Mouse (Mus musculus) embryonic facial prominence, embryonic 10.5 days (tissue): ENCODE results near the gene Arid3c. TPM values are rescaled to one million over a fixed set of nuclear protein-coding genes. Genes with fewer than 3 reads are reported as not detected.
"Not testable (repeated sequence)": the region's sequence is repeated elsewhere in the genome, so short reads cannot be mapped to it uniquely, and the experiment has no call there.

Experiments
- DNase-seq: peaks from one replicate; pipeline ENCODE4 v3.0.0-alpha.2; 2017; ENCODE audit warnings: low spot score
- H3K27ac ChIP-seq: fragments of 300-500 bp; sonication (generic); replicated peaks from 2 replicates; pipeline ENCODE4 v1.5.1; 2016; ENCODE audit warnings: mild to moderate bottlenecking
- H3K27me3 ChIP-seq: fragments of 300-500 bp; sonication (generic); replicated peaks from 2 replicates; pipeline ENCODE4 v1.6.1; 2016; ENCODE audit warnings: low read depth, mild to moderate bottlenecking; ENCODE audit not compliant: poor library complexity, severe bottlenecking
- H3K36me3 ChIP-seq: fragments of 300-500 bp; sonication (generic); replicated peaks from 2 replicates; pipeline ENCODE4 v1.6.1; 2016; ENCODE audit warnings: mild to moderate bottlenecking, moderate library complexity
- H3K4me1 ChIP-seq: fragments of 300-500 bp; sonication (generic); 2 replicates; pipeline ENCODE4 v1.6.1; 2016
- H3K4me3 ChIP-seq: fragments of 300-500 bp; sonication (generic); 2 replicates; pipeline ENCODE4 v1.5.1; 2016; ENCODE audit warnings: mild to moderate bottlenecking, moderate library complexity
- H3K9me3 ChIP-seq: fragments of 300-500 bp; sonication (generic); 2 replicates; pipeline ENCODE4 v1.6.1; 2016; ENCODE audit warnings: mild to moderate bottlenecking
- WGBS: fragments of 180-500 bp; shearing (Covaris S2); methylation state at CpG from one replicate; pipeline ENCODE4 v1.1.7; 2016; 5-methylcytosine and 5-hydroxymethylcytosine counted together
- polyA plus RNA-seq: library from polyadenylated mRNA; unstranded; fragments of >200 nt; fragmentation: Nextera tagmentation; extraction: Ambion mirVana; gene quantifications from 2 replicates; pipeline ENCODE4 v1.2.1, GENCODE M21; 2016

The Arid3c gene
- polyA plus RNA-seq, 1 experiment from 2014 or later: 0.86 TPM

DNA sequence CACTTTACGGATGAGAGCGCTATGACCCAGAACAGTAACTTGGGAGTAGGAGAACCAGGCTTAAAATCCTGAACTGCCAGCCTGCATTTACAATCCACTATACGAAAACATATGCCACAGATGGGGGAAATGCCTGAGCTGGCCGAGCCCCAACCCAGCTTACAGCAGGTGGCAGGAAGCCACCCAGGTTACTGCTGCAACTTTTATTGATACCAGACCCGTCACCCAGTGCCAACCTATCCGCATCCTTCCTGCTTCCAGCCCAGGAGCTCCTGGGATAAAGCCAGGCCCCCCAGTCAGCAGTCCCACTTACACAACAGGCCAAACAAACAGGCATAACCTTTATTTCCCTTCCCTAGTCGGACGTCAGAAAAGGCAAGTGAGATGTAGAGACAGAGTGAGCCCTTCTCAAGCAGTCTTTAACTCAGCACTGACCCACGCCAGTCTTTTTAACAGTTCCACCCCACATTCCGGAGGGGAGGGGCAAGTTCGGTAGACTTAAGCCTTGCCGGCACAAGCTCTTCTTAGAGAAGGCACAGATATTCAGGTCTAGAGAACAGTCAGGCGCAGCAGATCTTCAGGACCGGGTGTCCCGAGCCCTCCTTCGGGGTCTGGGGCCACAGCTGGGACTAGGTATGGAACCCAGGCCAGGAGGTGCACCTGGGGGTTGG, 19.1 kb downstream of the Arid3c start:
- Histone ChIP-seq H3K4me1 (peaks cover 63% of the 10 kb centered on the region), H3K27me3 (peaks cover 10% of the 10 kb centered on the region), H3K4me3 (peak overlapping the region; percentile 89), H3K9me3 (no peaks in the 10 kb centered on the region), H3K27ac (peak overlapping the region; percentile 96; the same call in 1 of the 2 replicates), H3K36me3 (peaks cover 34% of the 10 kb centered on the region)
- no peak for DNase-seq
- whole genome bisulfite sequencing: 82% methylated on average over 16 of the region's 16 CpGs

DNA sequence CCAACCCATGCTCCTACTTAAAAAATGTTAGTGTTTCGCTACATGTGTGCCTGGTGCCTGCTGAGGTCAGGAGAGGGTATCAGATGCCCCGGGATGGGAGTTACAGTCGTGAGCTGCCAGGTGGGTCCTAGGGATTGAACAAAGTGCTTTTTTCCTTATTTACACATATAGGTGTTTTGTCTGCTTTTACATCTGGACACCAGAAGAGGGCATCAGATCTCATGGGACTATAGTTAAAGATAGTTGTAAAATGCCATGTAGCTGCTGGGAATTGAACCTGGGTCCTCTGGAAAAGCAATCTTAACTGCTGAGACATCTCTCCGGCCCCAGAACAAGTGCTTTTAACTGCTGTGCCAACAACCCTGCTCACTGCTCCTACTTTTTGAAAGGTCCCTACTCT, 20.7 kb downstream of the Arid3c start:
- Histone ChIP-seq H3K4me1 (peaks cover 67% of the 10 kb centered on the region), H3K27ac (no peak overlapping the region), H3K4me3 (no peak overlapping the region), H3K9me3 (no peaks in the 10 kb centered on the region), H3K27me3 (peaks cover 27% of the 10 kb centered on the region), H3K36me3 (peaks cover 24% of the 10 kb centered on the region)
- DNase-seq: no peak
- 60% methylated on average over 4 of the region's 4 CpGs for WGBS

DNA sequence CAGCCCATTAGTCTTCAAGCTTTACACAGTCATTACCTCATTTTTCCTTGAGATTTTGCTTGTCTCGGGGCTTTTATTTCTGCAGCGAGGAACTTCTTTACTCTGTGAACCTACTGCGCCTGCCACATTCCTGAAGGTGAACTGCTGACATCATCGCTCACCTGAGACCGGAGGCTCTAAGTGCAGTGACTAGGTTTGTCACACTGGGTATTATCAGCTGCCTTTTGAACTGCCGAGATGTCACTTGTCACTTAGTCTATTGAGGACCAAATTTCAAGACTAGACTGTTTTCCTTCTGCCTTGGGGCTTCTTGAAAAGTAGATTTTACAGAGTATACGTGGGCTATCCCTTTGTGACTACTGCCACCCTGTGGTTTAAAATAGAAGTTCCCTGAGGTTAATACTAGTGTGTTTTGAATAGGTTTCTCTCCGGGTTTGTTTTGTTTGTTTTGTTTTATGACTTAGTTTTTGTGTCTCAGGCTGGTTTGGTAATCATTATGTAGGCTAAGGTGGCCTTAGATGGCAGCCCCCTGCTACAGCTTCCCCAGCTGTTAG, 22.7 kb downstream of the Arid3c start:
- Histone ChIP-seq H3K4me3 (no peak overlapping the region), H3K27ac (peak overlapping the region; percentile 16; the same call in 1 of the 2 replicates), H3K4me1 (peaks cover 73% of the 10 kb centered on the region), H3K9me3 (no peaks in the 10 kb centered on the region), H3K27me3 (peaks cover 45% of the 10 kb centered on the region), H3K36me3 (peaks cover 21% of the 10 kb centered on the region)
- no peak for DNase-seq
- 39% methylated on average over 8 of the region's 8 CpGs for WGBS

DNA sequence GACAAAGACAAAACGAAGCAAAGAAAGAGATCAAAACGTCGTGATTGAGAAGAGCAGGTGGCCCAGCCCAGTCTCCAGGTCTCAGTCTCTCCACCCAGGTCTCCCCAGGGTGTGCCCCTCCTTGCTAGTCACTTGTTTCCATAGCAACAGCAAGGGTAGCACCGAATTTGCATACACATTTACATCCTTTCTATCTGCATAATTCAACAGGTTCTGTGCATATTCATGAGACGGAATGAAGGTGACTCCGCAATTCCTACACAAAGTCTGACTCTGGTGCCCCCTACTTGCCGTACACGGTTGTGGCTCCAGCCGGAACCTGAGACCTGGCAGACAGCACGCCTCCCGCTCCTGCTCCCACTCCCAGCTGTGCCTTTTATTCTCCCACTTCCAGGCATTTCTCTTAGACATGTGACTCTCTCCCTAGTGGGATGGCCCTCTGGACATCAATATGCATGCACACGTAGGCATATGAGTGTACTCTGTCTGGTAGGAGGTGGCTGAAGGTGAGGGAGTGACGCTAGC, 23.9 kb downstream of the Arid3c start:
- Histone ChIP-seq H3K4me3 (peak overlapping the region; percentile 11), H3K27ac (peak overlapping the region; percentile 16; the same call in 1 of the 2 replicates), H3K4me1 (peaks cover 66% of the 10 kb centered on the region), H3K9me3 (no peaks in the 10 kb centered on the region), H3K36me3 (peaks cover 17% of the 10 kb centered on the region), H3K27me3 (peaks cover 48% of the 10 kb centered on the region)
- peak; percentile 80 for DNase-seq
- WGBS: 3% methylated on average over 13 of the region's 13 CpGs

DNA sequence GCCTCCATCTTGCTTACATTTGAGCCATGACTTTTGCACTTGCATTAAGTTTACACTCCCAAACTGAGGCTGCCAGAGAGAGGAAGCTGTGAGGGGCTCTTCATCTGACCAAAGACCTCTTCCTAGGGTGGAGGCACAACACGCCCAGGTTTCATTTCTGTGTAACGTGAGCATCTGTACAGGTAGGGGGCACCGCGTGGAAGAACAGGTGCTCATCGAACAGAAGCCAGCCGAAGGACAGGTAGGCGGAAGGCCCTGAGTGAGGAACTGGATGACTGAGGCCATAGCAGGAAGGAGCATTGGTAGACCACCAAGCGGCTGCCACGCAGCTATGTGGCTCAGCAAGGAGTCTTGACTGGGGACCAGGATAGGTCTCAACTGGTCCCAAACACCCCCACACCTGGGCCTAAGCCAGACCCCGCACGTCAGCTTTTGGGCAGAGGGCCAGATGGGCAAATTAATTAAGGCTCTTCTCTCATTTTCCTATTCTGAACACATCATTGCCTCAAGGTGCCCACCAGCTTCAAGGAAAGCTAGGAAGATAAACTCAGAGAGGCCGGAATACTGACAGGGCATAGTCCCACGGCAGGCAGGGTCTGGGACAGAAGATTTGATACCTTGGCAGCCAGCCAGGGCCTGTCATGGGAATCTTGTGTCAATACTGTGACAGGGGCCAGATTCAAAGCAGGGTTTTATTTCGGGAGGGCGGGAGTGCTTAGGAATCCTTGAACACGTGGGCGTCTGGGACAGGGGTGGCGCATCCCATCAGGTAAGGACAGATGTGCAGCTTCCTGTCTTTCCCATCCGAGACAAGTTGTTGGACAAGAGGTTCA, 24.8 kb downstream of the Arid3c start:
- H3K4me3 ChIP-seq: no peak overlapping the region
- peaks cover 48% of the 10 kb centered on the region for H3K27me3 ChIP-seq
- WGBS: 73% methylated on average over 19 of the region's 19 CpGs
- H3K36me3 ChIP-seq: peaks cover 8% of the 10 kb centered on the region
- peaks cover 57% of the 10 kb centered on the region for H3K4me1 ChIP-seq
- H3K27ac ChIP-seq: no peak overlapping the region
- no peaks in the 10 kb centered on the region for H3K9me3 ChIP-seq
- DNase-seq: no peak

DNA sequence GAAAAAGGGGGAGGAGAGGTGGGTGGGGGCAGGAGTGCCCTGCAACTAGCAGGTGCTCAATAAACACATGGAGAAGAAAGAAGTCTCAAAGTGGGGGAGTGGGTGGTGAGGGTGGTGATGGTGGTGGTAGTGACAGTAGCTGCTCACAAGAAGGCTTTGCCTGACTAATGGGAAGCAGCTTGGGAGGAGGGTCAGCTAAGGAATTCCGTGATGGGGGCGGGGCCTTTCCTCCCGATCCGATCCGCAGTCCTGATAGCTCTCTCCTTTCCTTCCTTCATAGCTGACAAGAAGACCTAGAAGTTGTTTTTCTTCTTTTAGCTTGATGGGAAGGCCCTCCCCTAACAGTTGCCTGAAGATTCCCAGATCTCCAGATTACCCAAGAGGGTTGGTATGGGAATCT, 26.3 kb downstream of the Arid3c start:
- Histone ChIP-seq H3K9me3 (no peaks in the 10 kb centered on the region), H3K27me3 (peaks cover 48% of the 10 kb centered on the region), H3K36me3 (no peaks in the 10 kb centered on the region), H3K4me3 (0 out of 2 replicates have a peak overlapping the region, but pooled peaks have one; percentile 8), H3K4me1 (peaks cover 57% of the 10 kb centered on the region), H3K27ac (no peak overlapping the region; the same call in 1 of the 2 replicates)
- DNase-seq: peak; percentile 60
- WGBS: 5% methylated on average over 5 of the region's 5 CpGs

DNA sequence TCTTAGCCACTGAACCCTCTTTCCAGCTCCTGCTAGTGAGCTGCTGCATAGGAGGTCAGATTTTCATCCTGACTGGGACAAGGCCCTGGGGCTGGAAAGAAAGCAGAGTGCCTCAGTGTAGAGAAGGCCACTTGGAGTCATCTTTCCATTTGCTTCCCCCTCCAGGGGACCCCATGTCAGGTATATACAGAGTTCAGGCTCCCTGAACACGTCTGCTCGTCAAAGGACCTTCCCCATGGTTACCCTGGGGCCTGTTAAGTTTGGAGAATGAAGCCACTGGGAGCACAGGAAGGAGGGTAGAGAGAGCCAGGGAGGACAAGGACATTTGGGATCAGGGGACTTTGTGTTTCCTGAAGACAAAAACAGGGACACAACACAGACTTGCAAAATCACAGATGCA, 28.7 kb downstream of the Arid3c start:
- 61% methylated on average over 2 of the region's 2 CpGs for WGBS
- DNase-seq: not testable (repeated sequence)

DNA sequence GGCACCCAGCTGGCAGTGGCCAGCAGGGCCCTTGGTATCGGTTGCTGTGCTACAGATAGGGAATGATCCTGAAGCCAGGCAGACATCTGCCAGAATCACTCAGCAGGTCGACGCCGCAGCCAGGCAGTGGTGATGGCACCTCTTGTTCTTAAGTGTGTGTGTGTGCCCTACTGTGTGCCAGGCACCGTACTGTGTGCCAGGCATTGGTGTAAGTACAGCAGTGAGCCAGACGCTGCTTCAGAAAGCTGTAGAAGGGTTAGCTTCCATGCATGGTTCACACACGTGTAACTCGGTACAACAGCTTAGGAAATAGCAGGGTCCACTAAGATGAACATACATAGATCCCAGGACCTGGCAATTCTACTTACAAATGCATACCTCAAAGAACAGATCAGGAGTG, 30.7 kb downstream of the Arid3c start:
- Histone ChIP-seq H3K27me3 (peaks cover 32% of the 10 kb centered on the region), H3K4me1 (peaks cover 19% of the 10 kb centered on the region)
- 86% methylated on average over 7 of the region's 8 CpGs for WGBS
- not testable (repeated sequence) for H3K9me3 ChIP-seq, H3K27ac ChIP-seq, H3K4me3 ChIP-seq, DNase-seq, H3K36me3 ChIP-seq

More for the DNA sequence above, 28.7 kb downstream of the Arid3c start:
- H3K9me3 ChIP-seq, H3K27ac ChIP-seq, H3K36me3 ChIP-seq, H3K4me3 ChIP-seq: not testable (repeated sequence)
- peaks cover 46% of the 10 kb centered on the region for H3K27me3 ChIP-seq
- H3K4me1 ChIP-seq: peaks cover 39% of the 10 kb centered on the region

DNA sequence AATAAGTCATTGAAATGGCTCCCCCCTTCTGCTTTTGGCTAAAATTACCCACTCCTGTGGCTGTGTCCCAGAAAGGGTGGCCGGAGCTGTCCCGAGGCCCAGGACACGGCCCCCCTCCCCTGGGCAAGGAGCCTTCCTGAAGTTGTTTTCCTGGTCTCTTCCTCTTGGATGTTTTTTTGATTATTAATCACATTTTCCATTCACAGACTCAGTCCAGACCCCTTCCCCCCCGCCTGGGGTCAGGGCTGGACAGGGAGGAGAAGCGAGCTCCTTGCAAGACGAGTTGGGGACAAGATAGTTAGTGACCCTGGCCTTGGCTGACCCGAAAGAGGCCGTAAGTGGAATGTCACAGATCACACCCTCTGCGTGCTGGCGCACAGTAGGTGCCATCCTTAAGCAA, 31.2 kb downstream of the Arid3c start, which contains the start of gene Il11ra1:
Gene Il11ra1 (plus strand): TSS at position 207 of the 400 bp plus-strand sequence.
- not testable (repeated sequence) for H3K36me3 ChIP-seq, DNase-seq, H3K27ac ChIP-seq, H3K4me3 ChIP-seq, H3K9me3 ChIP-seq
- WGBS: 80% methylated on average over 10 of the region's 10 CpGs
- Histone ChIP-seq H3K4me1 (peaks cover 14% of the 10 kb centered on the region), H3K27me3 (peaks cover 28% of the 10 kb centered on the region)

DNA sequence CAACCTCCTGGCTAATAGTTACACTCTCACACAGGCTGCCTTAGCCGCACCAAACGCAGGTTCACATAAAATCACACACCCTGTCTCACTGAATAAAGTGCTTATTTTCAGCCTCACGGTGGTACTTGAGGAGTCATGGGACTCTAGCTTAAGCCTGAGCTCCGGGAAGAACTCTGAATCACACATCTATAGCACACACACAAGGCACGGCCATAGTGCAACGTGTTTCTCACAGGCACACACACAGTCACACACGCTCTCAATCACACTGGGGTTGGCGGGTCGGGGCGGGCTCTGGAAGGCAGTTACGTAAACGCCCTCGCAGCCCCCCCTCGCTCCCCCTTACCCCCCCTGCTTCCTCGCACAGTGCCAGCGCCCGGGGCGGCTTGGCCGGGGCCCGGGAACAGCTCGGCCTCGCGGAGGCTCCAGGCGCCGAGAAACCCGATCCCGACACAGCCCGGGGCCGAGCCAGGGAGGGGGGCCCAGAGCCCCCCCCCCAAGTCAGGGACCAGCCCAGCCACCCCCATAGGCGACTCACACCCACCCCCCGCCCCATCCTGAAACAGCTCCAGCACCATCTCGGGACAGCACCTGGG, 32.4 kb downstream of the Arid3c start:
- not testable (repeated sequence) for H3K4me1 ChIP-seq, H3K27ac ChIP-seq, H3K9me3 ChIP-seq, DNase-seq, H3K36me3 ChIP-seq
- Histone ChIP-seq H3K27me3 (peaks cover 18% of the 10 kb centered on the region), H3K4me3 (peak overlapping the region; percentile 35; the same call in 1 of the 2 replicates)
- WGBS: 4% methylated on average over 26 of the region's 32 CpGs

DNA sequence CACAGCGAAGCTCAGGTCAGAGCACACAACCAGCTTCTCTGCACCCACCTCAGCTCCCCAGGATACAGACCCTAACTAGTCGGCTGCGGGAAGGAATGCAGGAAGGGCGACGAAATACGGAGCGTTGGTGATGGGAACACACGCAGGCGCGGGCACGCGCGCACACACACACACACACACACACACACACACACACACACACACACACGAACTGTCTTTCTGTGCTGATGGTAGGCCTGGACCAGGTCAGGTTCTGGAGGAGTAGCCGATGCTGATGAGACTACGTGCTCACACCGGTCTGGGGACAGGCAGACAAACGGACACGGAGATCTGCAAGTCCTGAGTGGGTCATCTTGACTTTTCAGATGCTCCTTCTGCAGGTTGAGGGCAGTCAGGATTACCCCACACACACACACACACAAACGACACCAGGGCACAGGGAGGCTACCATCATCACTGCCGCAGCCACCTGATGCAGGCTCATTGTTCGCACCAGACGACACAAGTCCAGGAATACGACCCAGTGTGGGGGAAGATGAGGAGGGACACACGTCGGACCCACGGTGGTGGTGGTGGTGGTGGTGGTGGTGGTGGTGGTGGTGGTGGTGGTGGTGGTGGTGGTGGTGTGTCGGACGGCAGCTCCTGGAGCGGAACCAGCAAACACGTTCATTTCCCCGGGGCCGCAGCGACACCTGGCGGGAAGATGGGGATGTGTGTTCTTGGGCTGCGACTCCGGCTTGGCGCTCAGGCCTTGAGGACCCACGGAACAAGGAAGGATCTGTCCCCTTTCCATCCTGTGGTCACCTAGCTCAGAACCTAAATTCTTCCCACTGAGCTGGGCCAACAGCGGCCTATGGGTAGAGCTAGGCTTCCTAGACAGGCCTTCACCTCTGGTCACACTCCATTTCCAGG, 33.8 kb downstream of the Arid3c start, which contains the start of gene Cntfr:
Gene Cntfr (minus strand): TSS at position 160 of the 912 bp plus-strand sequence.
- peak; percentile 86 for DNase-seq
- H3K4me3 ChIP-seq: peak within 1 kb of the TSS; percentile 43; the same call in 1 of the 2 replicates
- H3K36me3 ChIP-seq, H3K4me1 ChIP-seq, H3K27ac ChIP-seq, H3K9me3 ChIP-seq: not testable (repeated sequence)
- H3K27me3 ChIP-seq: peaks cover 19% of the 10 kb centered on the region
- 11% methylated on average over 36 of the region's 40 CpGs for WGBS
